Mouse (Mus musculus) limb, embryonic 14.5 days (tissue): ENCODE data around the gene Washc3. TPM values are rescaled to one million over a fixed set of nuclear protein-coding genes. Genes with fewer than 3 reads are reported as not detected.

Source experiments
- ATAC-seq: fragments of 200-750 bp; cut with Nextera tagmentation; 2 replicates; pipeline ENCODE4 v1.8.0; 2017; ENCODE audit warnings: low read depth, moderate number of reproducible peaks, moderate TSS enrichment; ENCODE audit not compliant: low FRiP score
- DNase-seq: peaks from one replicate; pipeline ENCODE4 v3.0.0-alpha.2; 2015; ENCODE audit warnings: low spot score
- H3K27ac ChIP-seq: fragments of 300-500 bp; sonication (generic); replicated peaks from 2 replicates; pipeline ENCODE4 v1.5.1; 2014; ENCODE audit warnings: low read depth, mild to moderate bottlenecking, low read length, moderate library complexity, mixed read lengths
- H3K27me3 ChIP-seq: fragments of 300-500 bp; sonication (generic); 2 replicates; pipeline ENCODE4 v1.6.1; 2014; ENCODE audit warnings: low read length, mixed read lengths; ENCODE audit not compliant: control insufficient read depth, insufficient read depth
- H3K36me3 ChIP-seq: fragments of 300-500 bp; sonication (generic); 2 replicates; pipeline ENCODE4 v1.6.1; 2014; ENCODE audit warnings: mild to moderate bottlenecking, low read length, moderate library complexity, mixed read lengths; ENCODE audit not compliant: control insufficient read depth, insufficient read depth
- H3K4me1 ChIP-seq: fragments of 300-500 bp; sonication (generic); 2 replicates; pipeline ENCODE4 v1.6.1; 2014; ENCODE audit warnings: antibody characterized with exemption, low read length, mixed read lengths; ENCODE audit not compliant: control insufficient read depth, insufficient read depth
- H3K4me2 ChIP-seq: fragments of 300-500 bp; sonication (generic); replicated peaks from 2 replicates; pipeline ENCODE4 v1.6.1; 2014; ENCODE audit warnings: low read depth, mild to moderate bottlenecking, low read length, moderate library complexity; ENCODE audit not compliant: severe bottlenecking
- H3K4me3 ChIP-seq: fragments of 300-500 bp; sonication (generic); replicated peaks from 2 replicates; pipeline ENCODE4 v1.5.1; 2014; ENCODE audit warnings: low read length
- H3K9ac ChIP-seq: fragments of 300-500 bp; sonication (generic); 2 replicates; pipeline ENCODE4 v1.6.1; 2014; ENCODE audit warnings: mild to moderate bottlenecking, low read depth, low read length, moderate library complexity; ENCODE audit not compliant: severe bottlenecking
- H3K9me3 ChIP-seq: fragments of 300-500 bp; sonication (generic); 2 replicates; pipeline ENCODE4 v1.6.1; 2016; ENCODE audit warnings: low read length; ENCODE audit not compliant: control insufficient read depth
- POLR2A ChIP-seq: fragments of 200-500 bp; IDR thresholded peaks from 2 replicates; pipeline ENCODE4 v1.8.0; 2012; ENCODE audit warnings: inconsistent platforms, mild to moderate bottlenecking, moderate library complexity, borderline replicate concordance; ENCODE audit not compliant: insufficient read depth, insufficient read length; ENCODE audit errors: extremely low read depth
- WGBS: fragments of 180-500 bp; shearing (Covaris S2); extraction: QIAGEN DNeasy Blood & Tissue Kit; methylation state at CpG from one replicate; pipeline ENCODE4 v1.1.7; 2014; 5-methylcytosine and 5-hydroxymethylcytosine counted together
- polyA plus RNA-seq, 2 experiments: library from polyadenylated mRNA; depleted of rRNA in 1 of 2; stranded (reverse) in 1 of 2; unstranded in 1 of 2; fragments of >200 nt; fragmentation: Nextera tagmentation in 1 of 2; extraction: Ambion mirVana in 1 of 2; gene quantifications; 2 replicates each; pipeline versions ENCODE4 v1.2.1 to v1.2.3; 2012 to 2014

Washc3 gene
- polyA plus RNA-seq, 2 experiments = 27.4 to 55.9 TPM

DNA sequence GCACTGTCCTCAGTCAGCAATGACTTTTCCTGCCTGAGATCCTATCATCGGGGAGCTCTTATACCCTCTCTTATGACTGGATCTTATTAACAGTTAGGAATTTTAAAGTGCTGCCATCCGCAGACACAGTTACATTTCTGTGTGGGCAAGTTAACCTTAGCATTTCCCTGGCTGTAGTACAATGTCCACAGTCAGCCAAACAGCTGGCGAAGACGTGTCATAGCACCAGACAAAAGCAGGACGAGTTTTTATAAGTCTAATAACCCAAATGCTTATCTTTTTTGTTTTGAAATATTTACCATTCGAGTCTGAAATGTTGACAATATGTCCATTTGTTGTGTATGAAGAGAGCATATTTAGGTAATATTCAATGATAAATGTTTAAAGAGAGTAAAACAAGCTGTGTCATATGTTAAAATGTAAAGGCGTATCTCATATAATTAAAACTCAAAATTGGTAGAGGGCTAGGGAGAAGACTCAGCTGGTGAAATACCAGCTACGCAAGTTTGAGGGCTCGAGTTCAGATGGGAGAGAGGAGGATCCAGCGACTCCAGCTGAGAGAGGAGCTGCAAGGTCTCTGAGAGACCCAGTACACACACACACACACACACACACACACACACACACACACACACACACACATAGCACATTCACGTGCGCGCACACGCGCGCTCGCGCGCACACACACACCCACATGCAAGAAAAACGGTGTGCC lies 14.1 kb downstream of the Washc3 start:
- H3K27ac ChIP-seq = no peak overlapping the region
- ATAC-seq = no peak
- no peak overlapping the region for H3K9ac ChIP-seq
- WGBS = 89% methylated on average over 20 of the region's 20 CpGs
- H3K36me3 ChIP-seq = peaks cover 4% of the 10 kb centered on the region; the same call in 1 of the 2 replicates
- no peak overlapping the region for H3K4me2 ChIP-seq
- no peaks in the 10 kb centered on the region for H3K9me3 ChIP-seq
- no peak for DNase-seq
- H3K4me1 ChIP-seq = no peaks in the 10 kb centered on the region
- H3K27me3 ChIP-seq = no peaks in the 10 kb centered on the region
- TF ChIP-seq POLR2A = no peak
- no peak overlapping the region for H3K4me3 ChIP-seq

DNA sequence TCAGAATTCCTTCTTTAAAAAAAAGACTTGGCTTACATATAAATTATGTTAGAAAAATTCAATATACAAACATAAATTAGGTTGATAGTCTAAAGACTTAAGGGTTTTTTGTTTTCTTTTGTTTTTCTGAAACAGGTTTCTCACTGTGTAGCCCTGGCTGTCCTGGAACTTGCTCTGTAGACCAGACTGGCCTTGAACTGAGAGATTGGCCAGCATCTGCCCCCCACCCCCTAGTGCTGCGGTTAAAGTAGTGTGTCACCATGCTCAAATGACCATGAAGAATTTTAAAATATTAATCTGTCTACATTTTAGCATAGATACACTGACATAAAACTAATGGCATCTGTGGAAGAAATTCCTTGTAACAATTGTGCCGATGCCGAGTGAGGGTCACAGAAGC lies 17.3 kb downstream of the Washc3 start:
- H3K4me3 ChIP-seq = no peak overlapping the region
- no peak overlapping the region for H3K4me2 ChIP-seq
- H3K9ac ChIP-seq = no peak overlapping the region
- no peak for DNase-seq
- 96% methylated on average over 3 of the region's 3 CpGs for WGBS
- 0 out of 2 replicates have a peak, but pooled peaks cover 2% of the 10 kb centered on the region for H3K4me1 ChIP-seq
- no peaks in the 10 kb centered on the region for H3K27me3 ChIP-seq
- no peaks in the 10 kb centered on the region for H3K9me3 ChIP-seq
- ATAC-seq = no peak
- peaks cover 13% of the 10 kb centered on the region; the same call in 1 of the 2 replicates for H3K36me3 ChIP-seq
- no peak for TF ChIP-seq POLR2A
- no peak overlapping the region for H3K27ac ChIP-seq

DNA sequence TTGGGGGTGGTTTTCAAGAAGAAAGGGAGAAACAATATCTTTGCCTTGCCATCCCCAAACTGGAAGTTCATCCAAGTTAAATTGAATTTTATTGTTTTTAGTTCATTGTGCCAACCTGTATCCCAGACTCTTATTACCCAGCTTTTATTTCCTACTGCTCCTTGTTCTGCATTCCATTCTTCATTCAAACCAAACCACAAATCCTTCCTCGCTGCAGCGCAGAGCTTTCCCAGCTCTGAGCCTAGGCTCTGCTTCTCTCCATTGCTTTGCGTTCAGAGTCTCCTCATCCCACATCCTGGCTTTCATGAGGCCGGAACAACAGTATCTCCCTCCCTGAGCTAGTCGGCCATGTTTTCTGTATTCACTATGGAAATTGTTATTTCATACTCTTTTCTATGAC lies 20.8 kb downstream of the Washc3 start:
- no peak overlapping the region for H3K4me2 ChIP-seq
- no peaks in the 10 kb centered on the region for H3K27me3 ChIP-seq
- H3K27ac ChIP-seq = no peak overlapping the region
- H3K9me3 ChIP-seq = no peaks in the 10 kb centered on the region
- H3K4me3 ChIP-seq = no peak overlapping the region
- no peak overlapping the region for H3K9ac ChIP-seq
- peaks cover 13% of the 10 kb centered on the region; the same call in 1 of the 2 replicates for H3K36me3 ChIP-seq
- no peak for ATAC-seq
- WGBS = 55% methylated on average over 5 of the region's 5 CpGs
- no peak for TF ChIP-seq POLR2A
- DNase-seq = peak; percentile 17
- H3K4me1 ChIP-seq = 0 out of 2 replicates have a peak, but pooled peaks cover 2% of the 10 kb centered on the region

DNA sequence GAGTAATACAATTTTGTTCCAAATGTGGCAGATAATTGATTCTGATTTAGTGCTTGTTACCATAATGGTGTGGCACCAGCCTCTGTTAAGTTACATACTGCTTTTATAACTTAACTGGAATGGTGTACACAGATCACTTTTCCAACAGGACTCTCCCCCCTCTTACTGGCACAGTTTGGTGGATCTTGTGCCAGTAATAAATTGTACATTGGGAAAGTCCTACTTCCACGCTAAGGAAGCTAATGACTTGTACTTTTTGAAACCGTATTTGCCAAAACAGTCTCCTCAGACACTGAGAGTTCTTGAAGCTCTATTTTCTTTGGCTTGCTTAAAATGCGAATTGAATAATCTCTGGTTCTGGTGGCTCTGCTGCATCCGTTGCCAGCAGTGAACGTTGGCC lies 24.5 kb downstream of the Washc3 start:
- Histone ChIP-seq H3K27me3 (no peaks in the 10 kb centered on the region), H3K9me3 (no peaks in the 10 kb centered on the region), H3K4me3 (no peak overlapping the region), H3K4me2 (no peak overlapping the region), H3K9ac (no peak overlapping the region), H3K4me1 (0 out of 2 replicates have a peak, but pooled peaks cover 2% of the 10 kb centered on the region), H3K36me3 (peaks cover 5% of the 10 kb centered on the region; the same call in 1 of the 2 replicates), H3K27ac (no peak overlapping the region)
- 78% methylated on average over 5 of the region's 5 CpGs for WGBS
- DNase-seq = peak; percentile 29
- TF ChIP-seq POLR2A = no peak
- ATAC-seq = no peak

- Histone ChIP-seq H3K27ac (no peak overlapping the region), H3K9me3 (no peaks in the 10 kb centered on the region), H3K4me2 (no peak overlapping the region), H3K27me3 (no peaks in the 10 kb centered on the region), H3K4me3 (no peak overlapping the region), H3K36me3 (no peaks in the 10 kb centered on the region; the same call in 1 of the 2 replicates), H3K9ac (no peak overlapping the region), H3K4me1 (peaks cover 4% of the 10 kb centered on the region)
- ATAC-seq (no peak), DNase-seq (no peak)
- TF ChIP-seq POLR2A = no peak
- 96% methylated on average over 2 of the region's 2 CpGs for WGBS
Measured at GRCm38 (mm10) chr10:88227962-88228361, 27.1 kb downstream of the Washc3 start.

GRCm38 (mm10) chr10:88228521-88229017 lies 27.7 kb downstream of the Washc3 start:
- no peak for TF ChIP-seq POLR2A
- Histone ChIP-seq H3K9me3 (no peaks in the 10 kb centered on the region), H3K36me3 (no peaks in the 10 kb centered on the region), H3K4me3 (no peak overlapping the region), H3K4me1 (peaks cover 4% of the 10 kb centered on the region), H3K27ac (no peak overlapping the region), H3K4me2 (no peak overlapping the region), H3K9ac (no peak overlapping the region), H3K27me3 (no peaks in the 10 kb centered on the region)
- ATAC-seq (no peak), DNase-seq (no peak)
- WGBS = 87% methylated on average over 8 of the region's 8 CpGs
